In the genomic region with DNA sequence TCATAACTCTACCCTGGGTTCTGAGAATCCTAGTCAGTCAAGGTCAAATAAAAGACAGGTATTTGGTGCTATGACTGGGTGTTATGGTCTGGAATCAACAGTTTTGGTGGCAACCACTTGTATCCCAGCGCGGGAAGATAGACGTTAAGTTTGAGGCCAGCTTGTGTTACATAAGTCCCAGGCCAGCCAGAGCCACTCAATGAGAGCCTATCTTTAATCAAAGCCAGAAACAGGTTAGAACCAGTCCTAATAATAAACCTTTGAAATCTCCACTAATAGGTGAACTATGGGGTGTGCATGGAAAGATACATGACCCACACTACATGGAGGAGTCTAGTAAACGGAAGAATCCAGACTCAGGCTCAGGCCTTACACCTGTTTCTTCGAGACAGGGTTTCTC, we compare ENCODE assay signal across 10 mouse cellular contexts. TPM values are rescaled to one million over a fixed set of nuclear protein-coding genes. Genes with fewer than 3 reads are reported as not detected.
DNase-seq lines count a peak whose midpoint lies in the region; ATAC-seq and TF ChIP-seq lines count a peak whose summit lies in the region.
"Had no signal": no experiment of that assay in that cellular context is flagged by ENCODE, and none has a peak within 500 bp of the region (broad histone marks: within the 10 kb centered on the region; RNA-seq: fewer than 3 reads in every experiment).

No protein-coding gene starts in this region.

- H3K4me3 ChIP-seq in heart, embryonic 14.5 days (ENCODE audit: control insufficient read depth in 1 of 2, insufficient read depth in 1 of 2, low read depth in 1 of 2, low read length in 2 of 2): peak overlapping the region in 1 of 2 experiments; percentile 41; a peak in 2 of 4 replicates
- peak overlapping the region; percentile 36 for H3K4me3 ChIP-seq in hindbrain, embryonic 13.5 days
- peak overlapping the region; percentile 57 for H3K4me3 ChIP-seq in midbrain, embryonic 10.5 days
- H3K4me3 ChIP-seq: myocyte had no signal

- TF ChIP-seq POLR2A in brain, embryonic 14.5 days (IDR thresholded peaks at IDR 0.05; ENCODE audit: borderline replicate concordance, extremely low read depth, insufficient read depth, insufficient read length, poor library complexity, severe bottlenecking): no peak

- no peak for ATAC-seq in heart, embryonic 14.5 days (ENCODE audit: insufficient number of reproducible peaks, insufficient read depth, low FRiP score, low read depth)
- ATAC-seq in hindbrain, embryonic 13.5 days (ENCODE audit: low FRiP score): peak; percentile 44; the same call in 1 of the 2 replicates

- H3K4me2 ChIP-seq in heart, embryonic 14.5 days (ENCODE audit: low read length): peak overlapping the region; percentile 88
- H3K4me2 ChIP-seq in hindbrain, embryonic 13.5 days: peak overlapping the region; percentile 67

- TF ChIP-seq CTCF in brain, embryonic 14.5 days (IDR thresholded peaks at IDR 0.05; ENCODE audit: borderline replicate concordance, extremely low read depth, insufficient read depth, insufficient read length): no peak

- H3K9ac ChIP-seq in heart, embryonic 14.5 days (ENCODE audit: low read length): no peak overlapping the region
- H3K9ac ChIP-seq in hindbrain, embryonic 13.5 days: no peak overlapping the region

- H3K9me3 ChIP-seq in heart, embryonic 14.5 days (ENCODE audit: control insufficient read depth, low read length): no peaks in the 10 kb centered on the region
- H3K9me3 ChIP-seq in hindbrain, embryonic 13.5 days: no peaks in the 10 kb centered on the region
- H3K9me3 ChIP-seq in midbrain, embryonic 10.5 days (replicated peaks): no peaks in the 10 kb centered on the region

- peaks cover 26% of the 10 kb centered on the region for H3K36me3 ChIP-seq in heart, embryonic 14.5 days (ENCODE audit: control insufficient read depth, insufficient read depth, low read length)
- H3K36me3 ChIP-seq in hindbrain, embryonic 13.5 days: peaks cover 19% of the 10 kb centered on the region
- H3K36me3 ChIP-seq in midbrain, embryonic 10.5 days: peaks cover 29% of the 10 kb centered on the region

- no peak for DNase-seq in heart, adult 11 months
- DNase-seq in brain, embryonic 14.5 days (ENCODE audit: low read depth): peak; percentile 8
- DNase-seq in midbrain, embryonic 10.5 days (ENCODE audit: low spot score): no peak
- no peak for DNase-seq in urinary bladder, postnatal 10 days (ENCODE audit: low spot score)
- DNase-seq in B cell, adult 2 months: no peak
- DNase-seq in layer of hippocampus, adult 18-20 months (ENCODE audit: low spot score in 2 of 2): no peak

- H3K27me3 ChIP-seq in heart, embryonic 14.5 days (ENCODE audit: control insufficient read depth, insufficient read depth, low read length): no peaks in the 10 kb centered on the region
- no peaks in the 10 kb centered on the region for H3K27me3 ChIP-seq in hindbrain, embryonic 13.5 days
- no peaks in the 10 kb centered on the region for H3K27me3 ChIP-seq in midbrain, embryonic 10.5 days (ENCODE audit: low read depth, poor library complexity, severe bottlenecking)

- 68% methylated on average over 5 of the region's 5 CpGs for WGBS in heart, embryonic 14.5 days
- 68% methylated on average over 5 of the region's 5 CpGs for WGBS in hindbrain, embryonic 13.5 days
- 69% methylated on average over 5 of the region's 5 CpGs for WGBS in midbrain, embryonic 10.5 days

- H3K27ac ChIP-seq in heart, embryonic 14.5 days (replicated peaks in 1 of 2; ENCODE audit: control insufficient read depth in 1 of 2, insufficient read depth in 1 of 2, low read depth in 2 of 2, low read length in 2 of 2): no peak overlapping the region
- no peak overlapping the region for H3K27ac ChIP-seq in hindbrain, embryonic 13.5 days
- 0 out of 2 replicates have a peak overlapping the region, but pooled peaks have one; percentile 84 for H3K27ac ChIP-seq in midbrain, embryonic 10.5 days (replicated peaks)

- peaks cover 7 to 11% of the 10 kb centered on the region in 2 experiments; a peak in 3 of 4 replicates for H3K4me1 ChIP-seq in heart, embryonic 14.5 days (ENCODE audit: control insufficient read depth in 2 of 2, insufficient read depth in 2 of 2, low read length in 2 of 2)
- peaks cover 17% of the 10 kb centered on the region for H3K4me1 ChIP-seq in hindbrain, embryonic 13.5 days (replicated peaks)
- H3K4me1 ChIP-seq in midbrain, embryonic 10.5 days: peaks cover 17% of the 10 kb centered on the region

RNA-seq across cellular contexts. Expression of a gene that starts 0.5 kb away (rescaled TPM):
- 0.42 and 0.47 TPM in 2 replicates for polyA plus RNA-seq in heart, embryonic 14.5 days (2014; fragmentation: Nextera tagmentation; extraction: Ambion mirVana)
- polyA plus RNA-seq in brain, embryonic 14.5 days (2012; rRNA removed): 4.0 and 4.8 TPM in 2 replicates
- polyA plus RNA-seq in hindbrain, embryonic 13.5 days (2015; fragmentation: Nextera tagmentation; extraction: Ambion mirVana): 3.0 and 3.4 TPM in 2 replicates
- 1.7 and 2.2 TPM in 2 replicates for polyA plus RNA-seq in midbrain, embryonic 10.5 days (2016; fragmentation: Nextera tagmentation; extraction: Ambion mirVana)
- total RNA-seq in layer of hippocampus, adult 18-20 months (2021): 1 to 10 TPM; 3.2 to 4.0 TPM
- total RNA-seq: hematopoietic stem cell, adult 5-6 weeks had no signal
- polyA plus RNA-seq: myocyte had no signal

RNA-seq across cellular contexts. Expression of a gene that starts 14.4 kb away (rescaled TPM):
- 7.6 and 9.6 TPM in 2 replicates for polyA plus RNA-seq in heart, embryonic 14.5 days (2014; fragmentation: Nextera tagmentation; extraction: Ambion mirVana)
- polyA plus RNA-seq in brain, embryonic 14.5 days (2012; rRNA removed): 10.2 and 12.8 TPM in 2 replicates
- 10.7 and 13.3 TPM in 2 replicates for polyA plus RNA-seq in hindbrain, embryonic 13.5 days (2015; fragmentation: Nextera tagmentation; extraction: Ambion mirVana)
- 29.6 and 32.3 TPM in 2 replicates for polyA plus RNA-seq in midbrain, embryonic 10.5 days (2016; fragmentation: Nextera tagmentation; extraction: Ambion mirVana)
- 1 to 10 TPM; 5.8 to 7.2 TPM for total RNA-seq in layer of hippocampus, adult 18-20 months (2021)

RNA-seq across cellular contexts. Expression of a gene that starts 14.5 kb away (rescaled TPM):
- 22.6 and 23.6 TPM in 2 replicates for polyA plus RNA-seq in heart, embryonic 14.5 days (2014; fragmentation: Nextera tagmentation; extraction: Ambion mirVana)
- 28.1 and 28.9 TPM in 2 replicates for polyA plus RNA-seq in brain, embryonic 14.5 days (2012; rRNA removed)
- 25.3 and 27.7 TPM in 2 replicates for polyA plus RNA-seq in hindbrain, embryonic 13.5 days (2015; fragmentation: Nextera tagmentation; extraction: Ambion mirVana)
- 26.8 and 29.6 TPM in 2 replicates for polyA plus RNA-seq in midbrain, embryonic 10.5 days (2016; fragmentation: Nextera tagmentation; extraction: Ambion mirVana)
- total RNA-seq in layer of hippocampus, adult 18-20 months (2021): 10 to 100 TPM; 26.4 to 33.5 TPM

RNA-seq across cellular contexts. Expression of a gene that starts 30.2 kb away (rescaled TPM):
- 1,410 and 1,566 TPM in 2 replicates for polyA plus RNA-seq in heart, embryonic 14.5 days (2014; fragmentation: Nextera tagmentation; extraction: Ambion mirVana)
- polyA plus RNA-seq in brain, embryonic 14.5 days (2012; rRNA removed): 1,840 and 1,952 TPM in 2 replicates
- 1,291 and 1,358 TPM in 2 replicates for polyA plus RNA-seq in hindbrain, embryonic 13.5 days (2015; fragmentation: Nextera tagmentation; extraction: Ambion mirVana)
- polyA plus RNA-seq in midbrain, embryonic 10.5 days (2016; fragmentation: Nextera tagmentation; extraction: Ambion mirVana): 1,558 and 1,869 TPM in 2 replicates
- total RNA-seq in layer of hippocampus, adult 18-20 months (2021): 100 to 1,000 TPM; 497 to 528 TPM
